Mouse (Mus musculus) heart, adult 2 months (tissue): Measurements from ENCODE around the gene Snrpg. TPM values are rescaled to one million over a fixed set of nuclear protein-coding genes. Genes with fewer than 3 reads are reported as not detected.

Experiments
- DNase-seq, 2 experiments: peaks; one replicate each; pipeline ENCODE4 v3.0.0; 2021
- H3K27ac ChIP-seq: fragments of 200-600 bp; 2 replicates; pipeline ENCODE4 v1.8.1; 2022
- H3K27me3 ChIP-seq: fragments of 200-500 bp; 2 replicates; pipeline ENCODE4 v1.6.1; 2012; ENCODE audit warnings: mild to moderate bottlenecking, low read length, inconsistent platforms, mixed read lengths; ENCODE audit not compliant: control insufficient read depth, insufficient read depth
- H3K36me3 ChIP-seq: fragments of 200-500 bp; 2 replicates; pipeline ENCODE4 v1.6.1; 2012; ENCODE audit warnings: low read length, inconsistent platforms; ENCODE audit not compliant: control insufficient read depth, insufficient read depth
- H3K4me1 ChIP-seq: fragments of 200-500 bp; 2 replicates; pipeline ENCODE4 v1.6.1; 2011; ENCODE audit warnings: low read length; ENCODE audit not compliant: control insufficient read depth, insufficient read depth
- H3K4me3 ChIP-seq: fragments of 200-600 bp; 2 replicates; pipeline ENCODE4 v1.8.1; 2022
- H3K79me2 ChIP-seq: fragments of 200-500 bp; replicated peaks from 2 replicates; pipeline ENCODE4 v1.6.1; 2012; ENCODE audit warnings: mild to moderate bottlenecking, inconsistent platforms, low read length, moderate library complexity, mixed read lengths; ENCODE audit not compliant: control insufficient read depth, insufficient read depth
- H3K9ac ChIP-seq: fragments of 200-500 bp; 2 replicates; pipeline ENCODE4 v1.6.1; 2012; ENCODE audit warnings: low read depth, mild to moderate bottlenecking, control low read depth, inconsistent platforms, low read length, mixed read lengths
- CTCF ChIP-seq: fragments of 200-600 bp; IDR thresholded peaks from 2 replicates; pipeline ENCODE4 v1.8.1; 2022; ENCODE audit warnings: antibody characterized with exemption, mild to moderate bottlenecking, moderate library complexity
- EP300 ChIP-seq: fragments of 200-500 bp; IDR thresholded peaks from 2 replicates; pipeline ENCODE4 v1.6.1; 2011; ENCODE audit warnings: low read depth, low read length, control low read depth; ENCODE audit not compliant: insufficient read depth
- POLR2A ChIP-seq: fragments of 200-500 bp; IDR thresholded peaks from 2 replicates; pipeline ENCODE4 v1.6.1; 2011; ENCODE audit warnings: mild to moderate bottlenecking, low read depth, low read length, control low read depth; ENCODE audit not compliant: insufficient read depth
- WGBS: fragments of 180-500 bp; shearing (Covaris S2); methylation state at CpG from one replicate; pipeline ENCODE4 v1.1.7; 2018; 5-methylcytosine and 5-hydroxymethylcytosine counted together
- intact Hi-C: fragments of 180-260 bp; cut with DNase I; formaldehyde crosslinking; loops from one replicate; pipeline ENCODE4 v1.15.1; 2025
- polyA plus RNA-seq: library from polyadenylated mRNA; depleted of rRNA; stranded (reverse); fragments of >200 nt; gene quantifications from 2 replicates; pipeline ENCODE4 v1.2.3, GENCODE M21; 2012
- total RNA-seq, 2 experiments: library from RNA; stranded (reverse); gene quantifications; 2 replicates each; pipeline ENCODE4 v1.2.3; 2021

Gene Snrpg
- total and polyA plus RNA-seq, 3 experiments = 22.7 to 42.0 (median 41.9) TPM

DNA sequence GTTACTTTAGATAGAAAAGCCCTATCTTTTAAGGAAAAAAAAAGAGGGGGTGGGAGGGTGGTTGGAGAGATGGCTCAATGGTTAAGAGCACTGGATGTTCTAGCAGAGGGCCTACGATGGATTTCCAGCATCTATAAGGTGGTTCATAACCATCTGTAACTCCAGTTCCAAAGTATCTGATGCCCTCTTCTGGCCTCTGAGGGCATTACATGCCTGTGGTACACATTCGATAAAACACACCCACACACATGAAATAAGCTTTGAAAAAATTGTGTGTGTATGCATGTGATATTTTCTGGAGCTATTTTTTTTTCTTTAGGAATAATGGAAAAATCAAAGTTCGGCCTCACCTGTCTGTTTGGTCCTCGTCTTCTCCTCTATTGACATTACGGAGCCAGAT is 20.2 kb downstream of the Snrpg start:
- intact Hi-C loops = no loop called here
- peak; percentile 61 for TF ChIP-seq CTCF
- TF ChIP-seq EP300 = no peak
- peaks cover 3% of the 10 kb centered on the region; the same call in 1 of the 2 replicates for H3K4me1 ChIP-seq
- H3K27ac ChIP-seq = no peak overlapping the region
- DNase-seq = no peak
- no peak overlapping the region for H3K9ac ChIP-seq
- no peaks in the 10 kb centered on the region for H3K79me2 ChIP-seq
- H3K4me3 ChIP-seq = no peak overlapping the region
- 98% methylated on average over 5 of the region's 5 CpGs for WGBS
- no peaks in the 10 kb centered on the region; the same call in 1 of the 2 replicates for H3K36me3 ChIP-seq
- H3K27me3 ChIP-seq = no peaks in the 10 kb centered on the region

- 100% methylated on average over 1 of the region's 1 CpGs for WGBS
- no peaks in the 10 kb centered on the region for H3K27me3 ChIP-seq
- TF ChIP-seq CTCF (peak; percentile 38), POLR2A (no peak)
- no peak overlapping the region for H3K9ac ChIP-seq
- no peak for DNase-seq
- H3K79me2 ChIP-seq = no peaks in the 10 kb centered on the region
- no peaks in the 10 kb centered on the region; the same call in 1 of the 2 replicates for H3K36me3 ChIP-seq
- intact Hi-C loops = no loop called here
- H3K4me3 ChIP-seq = no peak overlapping the region
- no peak overlapping the region for H3K27ac ChIP-seq
- peaks cover 6% of the 10 kb centered on the region; the same call in 1 of the 2 replicates for H3K4me1 ChIP-seq
Measured at GRCm38 (mm10) chr6:86393187-86393586, 22.1 kb downstream of the Snrpg start.

DNA sequence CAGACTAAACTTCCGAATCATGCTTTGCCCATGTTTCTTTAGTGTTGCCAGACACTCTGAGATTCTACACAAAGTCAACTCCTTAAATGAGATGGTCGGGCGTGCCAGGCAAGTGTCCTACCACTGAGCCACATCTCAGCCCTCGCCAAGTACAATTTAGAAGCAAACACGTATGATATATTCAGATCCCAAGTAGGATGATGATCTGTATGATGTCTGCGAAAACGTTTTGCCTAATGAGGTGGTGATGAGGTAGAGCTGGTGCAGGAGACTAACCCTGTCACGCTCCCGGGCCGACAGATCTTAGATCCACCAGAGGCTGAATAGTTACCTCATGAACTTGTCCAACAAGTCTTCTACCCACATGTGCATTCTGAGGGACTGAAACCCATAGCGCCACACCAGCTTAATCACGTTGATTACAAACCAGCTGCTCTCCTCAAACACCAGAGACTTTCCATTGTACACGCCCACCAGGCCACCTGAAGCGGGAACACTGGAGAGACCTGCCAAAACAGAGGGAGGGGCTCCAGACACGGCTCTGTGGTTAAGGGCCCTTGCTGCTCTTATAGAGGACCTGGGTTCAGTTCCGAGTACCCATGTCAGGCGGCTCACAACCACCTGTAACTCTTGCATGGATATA is 23.1 kb downstream of the Snrpg start:
- intact Hi-C loops = no loop called here
- Histone ChIP-seq H3K9ac (no peak overlapping the region), H3K36me3 (no peaks in the 10 kb centered on the region; the same call in 1 of the 2 replicates), H3K27me3 (no peaks in the 10 kb centered on the region), H3K27ac (no peak overlapping the region), H3K4me1 (peaks cover 6% of the 10 kb centered on the region; the same call in 1 of the 2 replicates), H3K79me2 (no peaks in the 10 kb centered on the region), H3K4me3 (no peak overlapping the region)
- no peak for DNase-seq
- TF ChIP-seq CTCF (no peak), EP300 (no peak), POLR2A (no peak)
- WGBS = 93% methylated on average over 17 of the region's 17 CpGs

DNA sequence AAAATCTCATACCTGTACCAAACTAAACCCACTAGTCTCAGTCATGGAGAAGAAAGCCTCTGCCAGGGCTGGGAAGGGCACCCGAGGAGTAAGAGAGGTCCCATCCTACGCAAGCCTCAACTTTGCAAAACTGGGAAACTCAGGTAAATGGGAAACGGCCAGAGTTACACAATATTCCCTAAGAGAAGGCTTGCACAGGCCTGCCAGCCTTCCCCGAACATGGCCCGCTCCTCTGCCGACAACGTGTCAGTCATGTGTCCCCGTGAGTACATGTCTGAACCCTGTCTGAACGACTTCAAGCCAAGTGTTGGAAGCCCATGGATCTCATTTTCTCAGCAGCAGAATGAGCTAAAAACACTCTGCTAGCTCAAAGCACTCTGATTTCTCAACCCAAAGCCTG is 23.9 kb downstream of the Snrpg start:
- Histone ChIP-seq H3K27me3 (no peaks in the 10 kb centered on the region), H3K79me2 (no peaks in the 10 kb centered on the region), H3K27ac (no peak overlapping the region), H3K9ac (no peak overlapping the region), H3K4me1 (peaks cover 6% of the 10 kb centered on the region; the same call in 1 of the 2 replicates), H3K36me3 (no peaks in the 10 kb centered on the region; the same call in 1 of the 2 replicates), H3K4me3 (no peak overlapping the region)
- intact Hi-C loops = no loop called here
- TF ChIP-seq POLR2A = no peak
- TF ChIP-seq CTCF = no peak
- no peak for TF ChIP-seq EP300
- WGBS = 66% methylated on average over 9 of the region's 9 CpGs
- DNase-seq = no peak

DNA sequence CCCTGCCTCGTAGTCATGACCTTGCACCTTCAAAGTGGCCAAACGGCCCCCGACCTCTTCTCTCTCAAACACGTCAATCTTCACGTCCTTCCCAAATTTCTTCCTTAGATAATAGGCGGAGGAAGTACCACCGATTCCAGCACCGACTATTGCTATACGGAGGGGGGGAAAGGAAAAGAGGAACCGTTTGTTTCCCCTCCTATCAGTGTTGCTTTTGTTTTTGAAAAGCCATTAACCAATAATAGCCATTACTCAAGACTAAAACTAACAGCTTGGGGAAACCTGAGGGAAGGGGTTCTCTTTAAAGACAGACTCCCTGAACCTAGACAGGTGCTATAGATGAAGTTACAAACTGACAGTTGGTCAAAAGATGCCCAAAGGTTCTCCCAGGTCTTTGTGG is 24.9 kb downstream of the Snrpg start:
- Histone ChIP-seq H3K27ac (peak overlapping the region; percentile 70; the same call in 1 of the 2 replicates), H3K4me1 (peaks cover 6% of the 10 kb centered on the region; the same call in 1 of the 2 replicates), H3K27me3 (no peaks in the 10 kb centered on the region), H3K9ac (peak overlapping the region; percentile 86), H3K4me3 (peak overlapping the region; percentile 63), H3K36me3 (no peaks in the 10 kb centered on the region; the same call in 1 of the 2 replicates), H3K79me2 (no peaks in the 10 kb centered on the region)
- 19% methylated on average over 10 of the region's 10 CpGs for whole genome bisulfite sequencing
- no peak for TF ChIP-seq EP300
- TF ChIP-seq CTCF = no peak
- TF ChIP-seq POLR2A = no peak
- DNase-seq = no peak
- intact Hi-C loops = loop anchor here (2.0 kb wide), 1 partner anchor 25 kb away; the partner anchor contains the start of gene Snrpg

GRCm38 (mm10) chr6:86396581-86397256 is 25.6 kb downstream of the Snrpg start, which contains the start of gene Pcyox1:
TSS of gene Pcyox1 (minus strand) at chr6:86397154.
- WGBS = under 1% methylated on average over 51 of the region's 51 CpGs
- peak within 1 kb of the TSS; percentile 63 for H3K4me3 ChIP-seq
- H3K27ac ChIP-seq = peak within 1 kb of the TSS; percentile 70
- TF ChIP-seq CTCF (no peak), POLR2A (peak; percentile 97), EP300 (0 out of 2 replicates have a peak, but pooled peaks have one; percentile 32)
- no peaks in the 10 kb centered on the region; the same call in 1 of the 2 replicates for H3K36me3 ChIP-seq
- intact Hi-C loops = loop anchor here (2.0 kb wide), 1 partner anchor 26 kb away; the partner anchor contains the start of gene Snrpg
- no peaks in the 10 kb centered on the region for H3K79me2 ChIP-seq
- H3K27me3 ChIP-seq = no peaks in the 10 kb centered on the region
- H3K4me1 ChIP-seq = peaks cover 6% of the 10 kb centered on the region; the same call in 1 of the 2 replicates
- DNase-seq = peak; percentile 92 to 94
- H3K9ac ChIP-seq = peak within 1 kb of the TSS; percentile 86
